Mouse (Mus musculus): ENCODE data around the gene Ppp1r9b. TPM values are rescaled to one million over a fixed set of nuclear protein-coding genes. Genes with fewer than 3 reads are reported as not detected.

Ppp1r9b gene
- polyA plus RNA-seq, 1 experiment, result 81.2 TPM

GRCm38 (mm10) chr11:94991641-94992479 is 1.0 kb downstream of the Ppp1r9b start:
- peak; percentile 58 for DNase-seq (ENCODE audit: low read depth)
- TF ChIP-seq CTCF (IDR thresholded peaks at IDR 0.05; ENCODE audit: borderline replicate concordance, extremely low read depth, insufficient read depth, insufficient read length), result no peak
- no peak for TF ChIP-seq POLR2A (IDR thresholded peaks at IDR 0.05; ENCODE audit: borderline replicate concordance, extremely low read depth, insufficient read depth, insufficient read length, poor library complexity, severe bottlenecking)

GRCm38 (mm10) chr11:94992480-94992753 is 1.6 kb downstream of the Ppp1r9b start:
- no peak for TF ChIP-seq CTCF (IDR thresholded peaks at IDR 0.05; ENCODE audit: borderline replicate concordance, extremely low read depth, insufficient read depth, insufficient read length)
- no peak for TF ChIP-seq POLR2A (IDR thresholded peaks at IDR 0.05; ENCODE audit: borderline replicate concordance, extremely low read depth, insufficient read depth, insufficient read length, poor library complexity, severe bottlenecking)

GRCm38 (mm10) chr11:94992754-94993606 is 2.1 kb downstream of the Ppp1r9b start:
- TF ChIP-seq CTCF (IDR thresholded peaks at IDR 0.05; ENCODE audit: borderline replicate concordance, extremely low read depth, insufficient read depth, insufficient read length) (no peak), POLR2A (IDR thresholded peaks at IDR 0.05; ENCODE audit: borderline replicate concordance, extremely low read depth, insufficient read depth, insufficient read length, poor library complexity, severe bottlenecking) (no peak)
- no peak for DNase-seq (ENCODE audit: low read depth)

More at GRCm38 (mm10) chr11:94992480-94992753, 1.6 kb downstream of the Ppp1r9b start:
- DNase-seq (ENCODE audit: low read depth), result no peak

- DNase-seq (ENCODE audit: low read depth), result no peak
- TF ChIP-seq CTCF (IDR thresholded peaks at IDR 0.05; ENCODE audit: borderline replicate concordance, extremely low read depth, insufficient read depth, insufficient read length), result no peak
- TF ChIP-seq POLR2A (IDR thresholded peaks at IDR 0.05; ENCODE audit: borderline replicate concordance, extremely low read depth, insufficient read depth, insufficient read length, poor library complexity, severe bottlenecking), result no peak
Observed at GRCm38 (mm10) chr11:94994208-94994814, 3.5 kb downstream of the Ppp1r9b start.

- TF ChIP-seq POLR2A (IDR thresholded peaks at IDR 0.05; ENCODE audit: borderline replicate concordance, extremely low read depth, insufficient read depth, insufficient read length, poor library complexity, severe bottlenecking), result no peak
- TF ChIP-seq CTCF (IDR thresholded peaks at IDR 0.05; ENCODE audit: borderline replicate concordance, extremely low read depth, insufficient read depth, insufficient read length), result no peak
- DNase-seq (ENCODE audit: low read depth), result no peak
Observed at GRCm38 (mm10) chr11:94994947-94995772, 4.3 kb downstream of the Ppp1r9b start.

GRCm38 (mm10) chr11:94996101-94996500 is 5.3 kb downstream of the Ppp1r9b start:
- DNase-seq (ENCODE audit: low read depth), result no peak
- TF ChIP-seq CTCF (IDR thresholded peaks at IDR 0.05; ENCODE audit: borderline replicate concordance, extremely low read depth, insufficient read depth, insufficient read length) (no peak), POLR2A (IDR thresholded peaks at IDR 0.05; ENCODE audit: borderline replicate concordance, extremely low read depth, insufficient read depth, insufficient read length, poor library complexity, severe bottlenecking) (no peak)

- no peak for DNase-seq (ENCODE audit: low read depth)
- TF ChIP-seq POLR2A (IDR thresholded peaks at IDR 0.05; ENCODE audit: borderline replicate concordance, extremely low read depth, insufficient read depth, insufficient read length, poor library complexity, severe bottlenecking) (no peak), CTCF (IDR thresholded peaks at IDR 0.05; ENCODE audit: borderline replicate concordance, extremely low read depth, insufficient read depth, insufficient read length) (no peak)
Observed at GRCm38 (mm10) chr11:94996984-94997383, 6.1 kb downstream of the Ppp1r9b start.

- DNase-seq (ENCODE audit: low read depth), result no peak
- TF ChIP-seq POLR2A (IDR thresholded peaks at IDR 0.05; ENCODE audit: borderline replicate concordance, extremely low read depth, insufficient read depth, insufficient read length, poor library complexity, severe bottlenecking), result no peak
- no peak for TF ChIP-seq CTCF (IDR thresholded peaks at IDR 0.05; ENCODE audit: borderline replicate concordance, extremely low read depth, insufficient read depth, insufficient read length)
Observed at GRCm38 (mm10) chr11:94997596-94997995, 6.8 kb downstream of the Ppp1r9b start.

- TF ChIP-seq CTCF (IDR thresholded peaks at IDR 0.05; ENCODE audit: borderline replicate concordance, extremely low read depth, insufficient read depth, insufficient read length), result no peak
- TF ChIP-seq POLR2A (IDR thresholded peaks at IDR 0.05; ENCODE audit: borderline replicate concordance, extremely low read depth, insufficient read depth, insufficient read length, poor library complexity, severe bottlenecking), result no peak
- DNase-seq (ENCODE audit: low read depth), result peak; percentile 67
Observed at GRCm38 (mm10) chr11:94998041-94998531, 7.3 kb downstream of the Ppp1r9b start.

- TF ChIP-seq CTCF (IDR thresholded peaks at IDR 0.05; ENCODE audit: borderline replicate concordance, extremely low read depth, insufficient read depth, insufficient read length) (no peak), POLR2A (IDR thresholded peaks at IDR 0.05; ENCODE audit: borderline replicate concordance, extremely low read depth, insufficient read depth, insufficient read length, poor library complexity, severe bottlenecking) (no peak)
- no peak for DNase-seq (ENCODE audit: low read depth)
Observed at GRCm38 (mm10) chr11:95000128-95000527, 9.3 kb downstream of the Ppp1r9b start.

All from brain, embryonic 14.5 days (tissue).